Mouse (Mus musculus) heart, embryonic 14.5 days (tissue): Measurements from ENCODE around the gene Pclo. TPM values are rescaled to one million over a fixed set of nuclear protein-coding genes. Genes with fewer than 3 reads are reported as not detected.
"Not testable (repeated sequence)": the region's sequence is repeated elsewhere in the genome, so short reads cannot be mapped to it uniquely, and the experiment has no call there.

Source experiments
- ATAC-seq: fragments of 200-750 bp; cut with Nextera tagmentation; 2 replicates; pipeline ENCODE4 v1.8.0; 2017; ENCODE audit warnings: low read depth, moderate TSS enrichment; ENCODE audit not compliant: insufficient number of reproducible peaks, insufficient read depth, low FRiP score
- H3K27ac ChIP-seq, 2 experiments: fragments of 200-500 bp in 1 of 2; fragments of 300-500 bp in 1 of 2; sonication (generic) in 1 of 2; replicated peaks in 1 of 2; 2 replicates each; pipeline ENCODE4 v1.5.1; 2012 to 2014; ENCODE audit warnings: low read depth in 2 of 2, low read length in 2 of 2, control low read depth in 1 of 2, mild to moderate bottlenecking in 1 of 2, mixed read lengths in 1 of 2; ENCODE audit not compliant: control insufficient read depth in 1 of 2, insufficient read depth in 1 of 2
- H3K27me3 ChIP-seq: fragments of 300-500 bp; sonication (generic); 2 replicates; pipeline ENCODE4 v1.6.1; 2014; ENCODE audit warnings: mild to moderate bottlenecking, low read length, control low read depth; ENCODE audit not compliant: control insufficient read depth, insufficient read depth
- H3K36me3 ChIP-seq: fragments of 300-500 bp; sonication (generic); 2 replicates; pipeline ENCODE4 v1.6.1; 2014; ENCODE audit warnings: mild to moderate bottlenecking, control low read depth, low read length, mixed read lengths; ENCODE audit not compliant: control insufficient read depth, insufficient read depth
- H3K4me1 ChIP-seq, 2 experiments: fragments of 200-500 bp in 1 of 2; fragments of 300-500 bp in 1 of 2; sonication (generic) in 1 of 2; 2 replicates each; pipeline ENCODE4 v1.6.1; 2012 to 2014; ENCODE audit warnings: low read length in 2 of 2, control low read depth in 1 of 2, mixed read lengths in 1 of 2; ENCODE audit not compliant: control insufficient read depth in 2 of 2, insufficient read depth in 2 of 2
- H3K4me2 ChIP-seq: fragments of 300-500 bp; sonication (generic); 2 replicates; pipeline ENCODE4 v1.6.1; 2014; ENCODE audit warnings: mild to moderate bottlenecking, low read length
- H3K4me3 ChIP-seq, 2 experiments: fragments of 200-500 bp in 1 of 2; fragments of 300-500 bp in 1 of 2; sonication (generic) in 1 of 2; 2 replicates each; pipeline ENCODE4 v1.5.1; 2012 to 2014; ENCODE audit warnings: low read length in 2 of 2, mild to moderate bottlenecking in 2 of 2, control low read depth in 1 of 2, low read depth in 1 of 2, moderate library complexity in 1 of 2; ENCODE audit not compliant: control insufficient read depth in 1 of 2, insufficient read depth in 1 of 2
- H3K9ac ChIP-seq: fragments of 300-500 bp; sonication (generic); 2 replicates; pipeline ENCODE4 v1.6.1; 2014; ENCODE audit warnings: mild to moderate bottlenecking, low read length
- H3K9me3 ChIP-seq: fragments of 300-500 bp; sonication (generic); 2 replicates; pipeline ENCODE4 v1.6.1; 2016; ENCODE audit warnings: low read length, control low read depth; ENCODE audit not compliant: control insufficient read depth
- WGBS: fragments of 180-500 bp; shearing (Covaris S2); extraction: QIAGEN DNeasy Blood & Tissue Kit; methylation state at CpG from one replicate; pipeline ENCODE4 v1.1.7; 2014; 5-methylcytosine and 5-hydroxymethylcytosine counted together
- polyA plus RNA-seq: library from polyadenylated mRNA; unstranded; fragments of >200 nt; fragmentation: Nextera tagmentation; extraction: Ambion mirVana; gene quantifications from 2 replicates; pipeline ENCODE4 v1.2.1, GENCODE M21; 2014

Pclo gene
- polyA plus RNA-seq: 0.16 and 0.19 TPM in 2 replicates

- H3K27ac ChIP-seq: peak within 1 kb of the TSS in 1 of 2 experiments; percentile 53; a peak in 1 of 4 replicates
- H3K4me1 ChIP-seq: peaks cover 2 to 4% of the 10 kb centered on the region in 2 experiments; a peak in 2 of 4 replicates
- H3K9me3 ChIP-seq: no peaks in the 10 kb centered on the region
- no peaks in the 10 kb centered on the region for H3K36me3 ChIP-seq
- WGBS: under 1% methylated on average over 86 of the region's 89 CpGs
- peak within 1 kb of the TSS; percentile 94 for H3K4me2 ChIP-seq
- H3K4me3 ChIP-seq: peak within 1 kb of the TSS; percentile 66 to 78
- peak; percentile 96 for ATAC-seq
- H3K9ac ChIP-seq: peak within 1 kb of the TSS; percentile 65
- peaks cover 6% of the 10 kb centered on the region for H3K27me3 ChIP-seq
Measured at GRCm38 (mm10) chr5:14514631-14515523, at the start of gene Pclo. Gene Pclo (plus strand): TSS chr5:14514918.

- not testable (repeated sequence) for H3K36me3 ChIP-seq, H3K9ac ChIP-seq, H3K4me3 ChIP-seq, H3K27me3 ChIP-seq, ATAC-seq, H3K4me1 ChIP-seq, H3K4me2 ChIP-seq, H3K27ac ChIP-seq, H3K9me3 ChIP-seq
- 55% methylated on average over 2 of the region's 2 CpGs for WGBS
Measured at GRCm38 (mm10) chr5:14494431-14494830, 20.3 kb upstream of the Pclo start.

GRCm38 (mm10) chr5:14508522-14508921 lies 6.2 kb upstream of the Pclo start:
- H3K9me3 ChIP-seq: no peaks in the 10 kb centered on the region

GRCm38 (mm10) chr5:14509621-14510020 lies 5.1 kb upstream of the Pclo start:
- Histone ChIP-seq H3K27ac (no peak overlapping the region), H3K36me3 (no peaks in the 10 kb centered on the region), H3K4me3 (no peak overlapping the region), H3K9me3 (no peaks in the 10 kb centered on the region), H3K4me2 (no peak overlapping the region), H3K27me3 (no peaks in the 10 kb centered on the region), H3K4me1 (no peaks in the 10 kb centered on the region; a peak in 1 of 4 replicates), H3K9ac (no peak overlapping the region)
- ATAC-seq: no peak
- WGBS: 78% methylated on average over 1 of the region's 1 CpGs

More at GRCm38 (mm10) chr5:14508522-14508921, 6.2 kb upstream of the Pclo start:
- Histone ChIP-seq H3K36me3 (no peaks in the 10 kb centered on the region), H3K4me1 (no peaks in the 10 kb centered on the region), H3K27me3 (no peaks in the 10 kb centered on the region), H3K27ac (no peak overlapping the region), H3K9ac (no peak overlapping the region), H3K4me3 (no peak overlapping the region), H3K4me2 (no peak overlapping the region)
- ATAC-seq: no peak
- 55% methylated on average over 1 of the region's 1 CpGs for WGBS

- no peak for ATAC-seq
- WGBS: 62% methylated on average over 4 of the region's 4 CpGs
- H3K9ac ChIP-seq: no peak overlapping the region
Measured at GRCm38 (mm10) chr5:14518131-14518832, 3.6 kb downstream of the Pclo start.

GRCm38 (mm10) chr5:14522006-14522405 lies 7.3 kb downstream of the Pclo start:
- Histone ChIP-seq H3K9me3 (no peaks in the 10 kb centered on the region), H3K9ac (no peak overlapping the region), H3K4me1 (no peaks in the 10 kb centered on the region), H3K4me3 (no peak overlapping the region), H3K27me3 (no peaks in the 10 kb centered on the region), H3K27ac (no peak overlapping the region), H3K4me2 (no peak overlapping the region), H3K36me3 (no peaks in the 10 kb centered on the region)
- ATAC-seq: no peak
- WGBS: 73% methylated on average over 4 of the region's 4 CpGs

More at GRCm38 (mm10) chr5:14518131-14518832, 3.6 kb downstream of the Pclo start:
- H3K4me3 ChIP-seq: no peak overlapping the region
- no peaks in the 10 kb centered on the region for H3K9me3 ChIP-seq
- no peak overlapping the region for H3K4me2 ChIP-seq
- no peak overlapping the region for H3K27ac ChIP-seq
- no peaks in the 10 kb centered on the region for H3K36me3 ChIP-seq
- peaks cover 6% of the 10 kb centered on the region for H3K27me3 ChIP-seq
- H3K4me1 ChIP-seq: peaks cover 2 to 4% of the 10 kb centered on the region in 2 experiments; a peak in 2 of 4 replicates

GRCm38 (mm10) chr5:14526038-14526437 lies 11.3 kb downstream of the Pclo start:
- Histone ChIP-seq H3K4me2 (no peak overlapping the region), H3K27ac (no peak overlapping the region), H3K27me3 (no peaks in the 10 kb centered on the region), H3K9me3 (no peaks in the 10 kb centered on the region), H3K9ac (no peak overlapping the region), H3K4me3 (no peak overlapping the region), H3K36me3 (no peaks in the 10 kb centered on the region), H3K4me1 (no peaks in the 10 kb centered on the region)
- no peak for ATAC-seq
